Mouse (Mus musculus) forebrain, postnatal 0 days (tissue): ENCODE measurements at regions not wholly inside any gene's neighbourhood (a gene's known extent, or its start where the extent isn't known, plus 50 kb on each side); places are given as distances from the start of the nearest gene placed in this dataset.

Experiments used
- ATAC-seq: fragments of 200-750 bp; cut with Nextera tagmentation; 2 replicates; pipeline ENCODE4 v1.8.0; 2017; ENCODE audit warnings: mild to moderate bottlenecking, moderate library complexity
- DNase-seq: peaks from one replicate; pipeline ENCODE4 v3.0.0-alpha.2; 2015
- H3K27ac ChIP-seq: fragments of 300-500 bp; sonication (generic); 2 replicates; pipeline ENCODE4 v1.5.1; 2014; ENCODE audit warnings: low read depth, mild to moderate bottlenecking, antibody characterized with exemption, low read length, moderate library complexity, mixed read lengths
- H3K27me3 ChIP-seq: fragments of 300-500 bp; sonication (generic); 2 replicates; pipeline ENCODE4 v1.6.1; 2014; ENCODE audit warnings: mild to moderate bottlenecking, low read length, mixed read lengths; ENCODE audit not compliant: insufficient read depth
- H3K36me3 ChIP-seq: fragments of 300-500 bp; sonication (generic); 2 replicates; pipeline ENCODE4 v1.6.1; 2014; ENCODE audit warnings: mild to moderate bottlenecking, moderate library complexity; ENCODE audit not compliant: insufficient read depth
- H3K4me1 ChIP-seq: fragments of 300-500 bp; sonication (generic); 2 replicates; pipeline ENCODE4 v1.6.1; 2014; ENCODE audit warnings: antibody characterized with exemption; ENCODE audit not compliant: insufficient read depth
- H3K4me2 ChIP-seq: fragments of 300-500 bp; sonication (generic); 2 replicates; pipeline ENCODE4 v1.6.1; 2014; ENCODE audit warnings: low read depth, mild to moderate bottlenecking, moderate library complexity
- H3K4me3 ChIP-seq: fragments of 300-500 bp; sonication (generic); 2 replicates; pipeline ENCODE4 v1.5.1; 2014; ENCODE audit warnings: low read depth, low read length, mixed read lengths
- H3K9ac ChIP-seq: fragments of 300-500 bp; sonication (generic); 2 replicates; pipeline ENCODE4 v1.6.1; 2014; ENCODE audit warnings: mild to moderate bottlenecking
- H3K9me3 ChIP-seq: fragments of 300-500 bp; sonication (generic); 2 replicates; pipeline ENCODE4 v1.6.1; 2016; ENCODE audit warnings: low read length
- CTCF ChIP-seq: sonication (generic); IDR thresholded peaks from 2 replicates; pipeline ENCODE4 v1.5.1; 2016; ENCODE audit warnings: antibody characterized with exemption, control low read depth, low read depth
- WGBS: fragments of 180-500 bp; shearing (Covaris S2); extraction: QIAGEN DNeasy Blood & Tissue Kit; methylation state at CpG from one replicate; pipeline ENCODE4 v1.1.7; 2014; 5-methylcytosine and 5-hydroxymethylcytosine counted together

GRCm38 (mm10) chr1:29595003-29595402, 815.0 kb upstream of the Gm597 start:
- no peak for TF ChIP-seq CTCF

GRCm38 (mm10) chr1:29587810-29588209, 807.8 kb upstream of the Gm597 start:
- Histone ChIP-seq H3K36me3 (no peaks in the 10 kb centered on the region), H3K27ac (no peak overlapping the region), H3K27me3 (no peaks in the 10 kb centered on the region), H3K4me2 (no peak overlapping the region), H3K4me3 (no peak overlapping the region), H3K9ac (no peak overlapping the region), H3K9me3 (no peaks in the 10 kb centered on the region), H3K4me1 (no peaks in the 10 kb centered on the region)
- DNase-seq: peak; percentile 75
- ATAC-seq: peak; percentile 61
- no peak for TF ChIP-seq CTCF
- 35% methylated on average over 3 of the region's 3 CpGs for WGBS

More at GRCm38 (mm10) chr1:29595003-29595402, 815.0 kb upstream of the Gm597 start:
- Histone ChIP-seq H3K27me3 (no peaks in the 10 kb centered on the region), H3K36me3 (no peaks in the 10 kb centered on the region), H3K4me3 (no peak overlapping the region), H3K4me2 (no peak overlapping the region), H3K27ac (no peak overlapping the region), H3K9me3 (no peaks in the 10 kb centered on the region), H3K4me1 (no peaks in the 10 kb centered on the region), H3K9ac (no peak overlapping the region)
- no peak for ATAC-seq
- DNase-seq: peak; percentile 6
- 46% methylated on average over 1 of the region's 1 CpGs for WGBS
